Mouse (Mus musculus): Measurements from ENCODE around the gene Serpina1d.
"Not testable (repeated sequence)": the region's sequence is repeated elsewhere in the genome, so short reads cannot be mapped to it uniquely, and the experiment has no call there.

The Serpina1d gene

GRCm38 (mm10) chr12:103773246-103773851, at the start of gene Serpina1d:
Serpina1d (minus strand) TSS chr12:103773592.
- not testable (repeated sequence) for DNase-seq

- DNase-seq: not testable (repeated sequence)
Observed at GRCm38 (mm10) chr12:103770597-103770996, 2.8 kb downstream of the Serpina1d start.

GRCm38 (mm10) chr12:103763083-103763482, 10.3 kb downstream of the Serpina1d start:
- not testable (repeated sequence) for DNase-seq

GRCm38 (mm10) chr12:103760316-103760715, 13.1 kb downstream of the Serpina1d start:
- not testable (repeated sequence) for DNase-seq

GRCm38 (mm10) chr12:103745957-103746356, 27.4 kb downstream of the Serpina1d start:
- not testable (repeated sequence) for DNase-seq

- DNase-seq: not testable (repeated sequence)
Observed at GRCm38 (mm10) chr12:103737791-103738580, 35.4 kb downstream of the Serpina1d start.

- not testable (repeated sequence) for DNase-seq
Observed at GRCm38 (mm10) chr12:103735566-103735965, 37.8 kb downstream of the Serpina1d start.

GRCm38 (mm10) chr12:103735101-103735500, 38.3 kb downstream of the Serpina1d start:
- DNase-seq: not testable (repeated sequence)

Data from thymus, adult 18-20 months (tissue).